Mouse (Mus musculus) heart, postnatal 0 days (tissue): ENCODE measurements around the gene Mrgprf.

ENCODE experiments used
- CTCF ChIP-seq: IDR thresholded peaks from 2 replicates; pipeline ENCODE4 v1.5.1; 2016; ENCODE audit warnings: antibody characterized with exemption, control low read depth, low read depth
- EP300 ChIP-seq: IDR thresholded peaks from 2 replicates; pipeline ENCODE4 v1.6.1; 2016; ENCODE audit warnings: antibody characterized with exemption, low read depth

- no peak for TF ChIP-seq CTCF
- no peak for TF ChIP-seq EP300
Measured at GRCm38 (mm10) chr7:145300321-145301007, at the start of gene Mrgprf.
